Mouse (Mus musculus): ENCODE results near the gene Zfand6. TPM values are rescaled to one million over a fixed set of nuclear protein-coding genes. Genes with fewer than 3 reads are reported as not detected.

The Zfand6 gene
- polyA plus RNA-seq, 1 experiment: 49.9 TPM

DNA sequence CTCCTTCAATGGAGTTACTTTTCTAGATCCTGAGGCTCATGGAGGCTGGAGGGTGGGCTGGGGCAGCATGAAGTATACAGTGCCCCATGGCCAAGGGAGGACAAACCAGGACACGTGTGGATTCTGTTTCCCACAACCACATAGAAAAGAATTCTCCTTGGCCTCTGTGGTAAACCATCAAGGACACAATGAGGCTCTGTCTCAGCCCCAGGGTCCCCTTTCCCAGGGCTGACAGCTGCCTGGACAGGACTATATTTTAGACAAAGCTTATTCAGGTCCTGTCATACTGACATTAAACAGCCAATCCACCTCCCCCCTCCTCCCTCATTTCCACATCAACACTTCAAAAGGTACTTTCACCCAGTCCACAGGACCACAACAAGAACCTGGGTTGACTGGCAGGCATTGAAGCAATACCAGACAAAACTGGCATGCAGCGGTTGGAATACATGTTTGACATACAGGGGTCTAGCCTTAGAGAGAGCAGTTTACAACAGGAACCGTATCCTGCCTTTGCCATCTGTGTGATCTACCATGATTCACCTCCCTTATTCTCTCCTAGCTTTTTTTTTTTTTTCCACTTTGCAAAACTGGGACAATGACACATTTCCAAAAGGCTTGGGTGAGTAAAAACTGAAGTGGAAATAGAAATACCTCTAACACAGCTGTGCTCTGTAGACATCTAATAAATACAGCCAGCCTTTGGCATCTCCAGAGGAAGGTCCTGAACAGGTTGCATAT lies 103.2 kb downstream of the Zfand6 start:
- TF ChIP-seq GATA1 (IDR thresholded peaks at IDR 0.05; ENCODE audit: low read length): no peak

DNA sequence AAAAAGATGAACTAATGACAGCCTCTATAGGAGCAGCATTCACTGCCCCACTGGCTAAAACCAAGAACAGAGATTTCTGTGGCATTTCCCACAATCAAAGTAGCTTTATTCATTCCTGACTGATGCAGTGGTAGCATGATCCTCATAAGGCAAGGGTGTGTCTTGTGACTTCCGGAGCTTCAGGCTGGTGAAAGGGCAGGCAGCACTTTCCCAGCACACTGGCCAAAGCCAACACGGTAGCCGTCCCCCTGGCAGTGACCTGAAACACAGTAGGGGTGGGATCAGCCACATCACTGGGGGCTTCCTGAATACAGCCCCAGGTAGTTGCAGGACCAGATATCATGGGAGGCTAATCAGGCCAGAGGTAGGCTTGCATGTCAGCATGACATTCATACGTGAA lies 104.7 kb downstream of the Zfand6 start:
- TF ChIP-seq GATA1 (IDR thresholded peaks at IDR 0.05; ENCODE audit: low read length): no peak

DNA sequence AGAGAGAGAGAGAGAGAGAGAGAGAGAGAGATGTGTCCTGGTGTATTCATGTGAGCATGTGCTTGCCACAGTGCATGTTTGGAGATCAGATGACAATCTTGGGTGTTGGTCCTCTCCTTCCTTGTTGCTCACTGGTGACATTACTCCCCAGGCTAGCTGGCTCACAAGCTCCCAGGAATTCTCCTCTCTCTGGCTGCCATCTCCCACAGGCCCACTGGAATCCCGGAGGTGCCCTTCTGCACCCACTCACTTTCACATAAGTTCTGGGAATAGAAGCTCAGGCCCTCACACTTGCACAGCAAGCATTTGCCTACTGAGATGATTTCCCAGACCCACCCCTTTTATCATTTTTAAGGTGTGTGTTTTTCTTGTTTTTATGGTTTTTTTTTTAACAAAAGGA lies 110.0 kb downstream of the Zfand6 start:
- TF ChIP-seq GATA1 (IDR thresholded peaks at IDR 0.05; ENCODE audit: low read length): no peak

DNA sequence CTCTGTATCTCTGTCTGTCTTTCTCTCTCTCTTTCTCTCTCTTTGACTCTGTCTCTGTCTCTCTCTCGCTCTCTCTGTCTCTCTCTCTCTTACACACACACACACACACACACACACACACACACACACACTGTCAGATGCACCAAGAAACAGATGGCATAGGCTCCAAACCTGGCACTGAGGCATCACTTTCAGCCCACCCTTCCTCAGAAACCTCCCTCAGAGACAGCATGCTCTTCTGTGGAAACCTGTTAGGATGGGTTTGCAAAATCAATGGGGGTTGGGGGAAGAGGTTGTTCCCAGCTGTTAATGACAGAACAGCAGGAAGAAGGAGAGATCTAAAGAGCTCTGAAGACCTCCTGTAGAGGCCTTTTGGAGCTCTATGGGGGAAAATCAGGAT lies 110.9 kb downstream of the Zfand6 start:
- TF ChIP-seq GATA1 (IDR thresholded peaks at IDR 0.05; ENCODE audit: low read length): no peak

DNA sequence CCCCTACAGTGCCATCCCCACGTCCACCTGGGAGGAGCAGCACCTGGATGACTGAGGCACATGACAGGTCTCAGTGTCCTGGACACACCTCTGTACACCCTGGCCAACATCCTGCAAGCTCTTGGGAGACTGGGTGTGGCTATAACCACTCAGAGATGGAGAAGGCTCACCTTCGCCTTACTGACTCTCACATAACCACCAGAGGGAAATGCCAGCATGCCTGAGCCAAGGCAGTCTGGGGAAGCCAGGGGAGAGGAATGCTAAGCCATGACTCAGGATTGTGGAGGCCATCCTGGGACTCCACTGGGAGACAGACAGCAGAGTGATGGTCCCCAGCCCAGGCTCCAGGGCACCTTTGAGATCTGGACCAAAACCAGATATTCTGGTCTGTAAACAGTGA lies 112.7 kb downstream of the Zfand6 start:
- TF ChIP-seq GATA1 (IDR thresholded peaks at IDR 0.05; ENCODE audit: low read length): no peak

DNA sequence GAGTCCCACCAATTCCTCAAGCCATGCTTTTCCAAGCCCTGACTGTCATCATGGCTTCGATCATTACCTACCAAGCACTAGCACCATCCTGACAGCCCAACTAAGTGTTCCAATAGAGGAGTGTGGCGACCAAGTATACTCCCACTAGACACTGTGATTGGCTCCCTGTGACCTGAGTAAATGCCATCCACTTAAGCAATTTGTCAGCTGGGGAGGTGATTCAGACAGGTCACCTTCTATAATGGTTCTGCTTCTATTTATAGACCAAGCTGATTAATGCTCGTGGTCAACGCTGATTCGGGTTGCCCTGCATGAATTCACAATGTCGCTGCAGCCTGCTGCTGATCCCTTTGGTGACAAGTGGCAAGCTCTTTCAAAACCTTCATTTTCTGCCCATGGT lies 123.6 kb downstream of the Zfand6 start:
- no peak for TF ChIP-seq GATA1 (IDR thresholded peaks at IDR 0.05; ENCODE audit: low read length)

DNA sequence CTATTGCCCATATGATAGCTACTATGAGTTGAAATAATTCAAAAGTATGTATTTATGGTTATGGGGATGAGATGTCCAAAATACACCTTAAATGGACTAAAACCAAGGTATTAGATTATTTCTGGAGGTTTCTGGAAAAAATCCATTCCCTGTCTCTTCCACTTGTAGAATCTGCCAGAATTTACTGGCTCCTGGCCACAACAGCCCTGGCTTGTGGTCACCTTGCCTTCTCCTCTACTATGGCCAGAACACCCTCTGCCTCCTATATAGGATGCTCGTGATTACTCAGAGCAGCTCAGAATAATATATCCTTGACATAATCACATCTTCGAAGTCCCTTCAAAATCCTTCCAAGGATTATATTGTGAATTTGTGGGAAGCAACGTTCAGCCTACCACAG lies 125.5 kb downstream of the Zfand6 start:
- no peak for TF ChIP-seq GATA1 (IDR thresholded peaks at IDR 0.05; ENCODE audit: low read length)

Other genes with a start within 250 kb of the Zfand6 start
- not detected in 2 replicates for gene Gm2115, start 161.0 kb downstream of the Zfand6 start, polyA plus RNA-seq (2012)
- gene Fah, start 83.2 kb downstream of the Zfand6 start, polyA plus RNA-seq (2012): 0.80 and 0.81 TPM in 2 replicates
- gene Olfr291, start 163.6 kb upstream of the Zfand6 start, polyA plus RNA-seq (2012): not detected in 2 replicates